Mouse (Mus musculus) brain, embryonic 14.5 days (tissue): ENCODE results near the gene Gm17428.

Source experiments
- CTCF ChIP-seq: fragments of 200-500 bp; IDR thresholded peaks from 2 replicates; pipeline ENCODE4 v1.5.1; 2012; ENCODE audit warnings: inconsistent platforms, mild to moderate bottlenecking, moderate library complexity, borderline replicate concordance; ENCODE audit not compliant: insufficient read depth, insufficient read length; ENCODE audit errors: extremely low read depth
- POLR2A ChIP-seq: fragments of 200-500 bp; IDR thresholded peaks from 2 replicates; pipeline ENCODE4 v1.6.1; 2012; ENCODE audit warnings: mild to moderate bottlenecking, inconsistent platforms, borderline replicate concordance; ENCODE audit not compliant: poor library complexity, insufficient read depth, insufficient read length, severe bottlenecking; ENCODE audit errors: extremely low read depth

- TF ChIP-seq POLR2A (no peak), CTCF (no peak)
Observed at GRCm38 (mm10) chr14:54966320-54966977, 10.3 kb upstream of the Gm17428 start, which contains the start of gene Myh6.
